Mouse (Mus musculus) ZHBTc4 (cell line): ENCODE measurements around the gene Zfp428.

Experiments used
- DNase-seq: peaks from one replicate; pipeline ENCODE4 v3.0.0-alpha.2; 2011; ENCODE audit warnings: low read depth, low spot score

The Zfp428 gene

GRCm38 (mm10) chr7:24480986-24481473 lies 25.8 kb upstream of the Zfp428 start:
- DNase-seq = no peak

- DNase-seq = peak; percentile 94
Measured at GRCm38 (mm10) chr7:24481474-24482207, 25.2 kb upstream of the Zfp428 start, which contains the start of gene Cadm4. TSS of gene Cadm4 (plus strand) at chr7:24482023.

DNA sequence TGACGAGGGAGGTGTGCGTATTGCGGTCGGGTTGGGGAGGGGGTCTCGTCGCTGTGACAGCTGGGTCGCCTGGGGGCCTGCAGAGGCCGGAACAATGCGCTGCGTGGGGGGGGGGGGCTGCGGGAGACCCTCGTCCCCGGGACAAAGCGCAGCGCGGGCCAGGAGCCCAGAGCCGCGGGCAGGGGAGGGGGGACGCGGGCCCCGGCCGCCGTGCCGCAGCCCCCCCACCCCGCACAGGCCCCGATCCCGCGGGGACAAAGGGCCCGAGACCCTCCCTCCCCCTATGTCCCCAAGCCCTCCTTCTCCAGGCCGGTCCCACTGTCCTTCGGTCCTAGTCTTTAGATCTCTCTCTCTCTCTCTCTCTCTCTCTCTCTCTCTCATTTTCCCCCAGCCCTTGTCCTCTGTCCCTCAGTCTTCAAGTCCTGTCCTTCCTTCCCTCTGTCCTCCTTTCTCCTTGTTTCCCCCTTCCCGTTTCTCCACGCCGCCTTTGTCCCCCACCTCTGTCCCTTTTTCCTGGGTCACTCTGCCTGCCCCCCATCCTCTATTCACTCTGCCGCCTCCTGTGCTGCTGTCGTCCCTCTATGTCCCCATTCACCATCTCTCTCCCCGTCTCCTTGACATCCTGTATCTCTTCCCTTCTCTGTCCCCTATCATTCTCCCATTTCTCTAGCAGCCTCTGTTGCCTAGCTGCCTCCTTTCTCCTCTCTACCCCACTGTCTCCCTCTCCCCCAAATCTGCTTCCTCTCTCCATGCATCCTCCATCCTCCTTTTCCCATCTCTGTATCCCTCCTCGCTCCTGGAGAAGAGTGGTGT lies 24.4 kb upstream of the Zfp428 start:
- no peak for DNase-seq

DNA sequence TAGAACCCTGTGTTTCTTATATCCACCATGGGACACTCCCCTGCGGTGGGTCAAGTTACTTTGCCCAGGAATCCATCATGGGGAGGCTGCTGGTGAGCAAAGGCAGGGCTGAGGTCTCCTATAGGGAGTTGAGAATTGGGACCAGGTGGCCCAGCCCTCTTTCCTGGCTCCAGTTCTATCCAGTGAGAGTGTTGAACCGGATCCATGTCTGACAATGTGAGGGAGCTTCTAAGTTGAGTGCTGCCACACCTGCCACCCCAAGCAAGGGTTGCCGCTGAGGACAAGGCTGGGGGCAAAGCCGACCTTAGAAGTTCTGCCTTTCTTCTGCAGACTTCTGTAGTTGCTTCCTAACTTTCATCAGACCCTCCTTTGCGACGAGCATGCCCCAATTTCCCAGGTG lies 23.5 kb upstream of the Zfp428 start:
- DNase-seq = peak; percentile 62

DNA sequence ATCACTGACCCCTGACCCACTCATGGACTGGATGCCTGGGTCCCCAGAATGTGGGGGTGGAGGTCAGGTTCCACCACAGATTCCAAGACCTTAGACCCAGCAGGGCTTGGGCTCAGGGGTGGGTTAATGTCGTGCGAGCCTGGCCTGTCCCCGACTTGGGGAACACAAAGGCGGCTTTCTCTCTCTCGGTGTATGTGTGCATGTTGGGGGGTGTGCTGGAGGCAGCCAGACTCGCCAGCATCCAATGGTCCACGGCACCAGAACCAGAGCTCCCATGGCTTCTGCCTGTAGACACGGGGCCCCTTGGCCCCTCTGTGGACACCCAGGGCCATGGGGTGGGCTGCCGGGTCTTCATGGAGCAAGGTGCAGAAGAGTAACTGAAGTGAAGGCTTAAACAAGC lies 21.3 kb upstream of the Zfp428 start:
- DNase-seq = no peak

GRCm38 (mm10) chr7:24486654-24487130 lies 20.1 kb upstream of the Zfp428 start:
- no peak for DNase-seq

- DNase-seq = no peak
Measured at GRCm38 (mm10) chr7:24487403-24487802, 19.4 kb upstream of the Zfp428 start.

- DNase-seq = no peak
Measured at GRCm38 (mm10) chr7:24488303-24488702, 18.5 kb upstream of the Zfp428 start.

- peak; percentile 92 for DNase-seq
Measured at GRCm38 (mm10) chr7:24499856-24500577, 6.8 kb upstream of the Zfp428 start.

GRCm38 (mm10) chr7:24500929-24501328 lies 5.9 kb upstream of the Zfp428 start:
- peak; percentile 88 for DNase-seq

GRCm38 (mm10) chr7:24501492-24501891 lies 5.3 kb upstream of the Zfp428 start:
- DNase-seq = peak; percentile 77

GRCm38 (mm10) chr7:24504004-24504403 lies 2.8 kb upstream of the Zfp428 start:
- no peak for DNase-seq

DNA sequence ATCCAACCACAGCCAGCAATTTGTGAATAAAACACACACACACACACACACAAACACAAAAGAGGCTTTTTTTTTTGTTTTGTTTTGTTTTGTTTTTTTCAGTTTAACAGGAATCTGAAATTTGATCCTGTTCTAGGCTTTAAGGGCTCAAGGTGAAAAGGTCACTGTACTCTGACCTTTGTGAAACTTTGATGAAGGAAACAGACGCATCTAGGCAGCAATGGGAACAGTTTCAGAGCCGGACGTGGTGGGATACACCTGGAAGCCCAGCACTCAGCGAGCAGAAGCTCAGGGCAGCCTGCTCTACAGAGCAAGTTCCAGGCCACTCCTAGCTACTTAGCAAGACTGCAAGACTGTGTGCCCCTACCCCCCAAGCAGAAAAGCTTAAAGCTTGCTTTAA lies 1.9 kb upstream of the Zfp428 start:
- DNase-seq = peak; percentile 78

DNA sequence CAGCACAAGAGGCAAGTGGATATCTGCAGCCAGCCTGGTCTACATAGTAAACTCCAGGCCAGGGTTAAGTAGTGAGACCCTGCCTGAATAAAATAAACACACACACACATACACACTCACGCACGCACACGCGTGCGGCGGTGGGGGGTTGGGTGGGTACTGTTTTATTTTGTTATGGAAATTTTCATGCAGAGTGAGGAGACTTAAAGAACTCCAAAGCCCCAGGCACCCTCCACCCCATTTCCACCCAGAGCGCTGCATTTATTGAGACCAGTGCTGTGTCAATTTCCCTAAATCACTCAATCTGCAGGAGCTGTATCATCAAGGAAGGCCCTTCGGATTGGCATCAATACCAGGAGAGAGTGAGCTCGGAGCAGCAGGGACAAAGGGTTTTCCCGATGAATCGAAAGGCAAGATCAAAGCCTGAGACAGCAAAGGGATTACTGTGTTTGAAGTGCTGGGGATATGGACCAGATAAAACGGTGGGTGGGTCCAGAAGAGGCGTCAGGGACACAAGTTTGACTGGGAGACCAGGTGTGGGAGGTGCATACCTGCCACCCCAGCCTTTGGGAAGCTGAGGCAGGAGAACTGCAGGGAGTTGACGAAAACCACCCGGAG lies 1.2 kb upstream of the Zfp428 start:
- DNase-seq = peak; percentile 75

DNA sequence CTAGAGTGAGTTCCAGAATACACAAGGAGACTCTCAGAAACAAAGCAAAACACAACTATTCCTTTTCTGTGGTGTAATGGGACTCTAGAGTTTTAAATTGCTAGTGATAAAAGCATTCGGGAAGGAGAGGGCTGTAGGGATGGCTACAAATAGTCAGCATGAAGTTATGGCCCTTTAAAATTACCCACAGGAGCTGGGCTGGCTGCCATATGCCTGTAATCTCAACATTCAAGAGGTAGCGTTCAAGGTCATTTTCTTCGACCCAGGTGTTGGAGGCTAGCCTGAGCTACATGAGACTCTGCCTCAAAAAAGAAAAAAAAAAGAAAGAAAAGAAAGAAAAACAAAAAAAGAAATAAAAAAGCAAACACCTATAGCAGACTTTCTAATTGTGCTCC lies 744 bp upstream of the Zfp428 start:
- no peak for DNase-seq

- no peak for DNase-seq
Measured at GRCm38 (mm10) chr7:24506476-24506837, 349 bp upstream of the Zfp428 start.

DNA sequence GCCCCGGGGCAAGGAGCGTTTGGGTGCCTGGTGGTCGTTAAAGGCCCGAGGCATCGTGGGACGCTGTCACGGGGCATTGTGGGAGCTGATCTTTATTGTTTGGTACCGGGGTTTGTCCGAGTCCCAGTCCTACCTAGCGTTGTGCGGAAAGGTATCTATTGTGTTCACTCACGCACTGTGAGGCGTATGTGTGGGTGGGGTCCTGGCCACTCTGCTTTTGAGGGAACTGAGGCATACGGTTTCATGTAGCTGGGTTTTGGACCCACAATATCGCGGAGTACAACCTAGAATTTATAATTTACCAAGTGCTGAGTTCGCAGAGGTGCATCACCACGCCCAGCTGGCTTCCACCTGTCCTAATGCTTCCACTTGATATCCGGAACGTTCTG lies 914 bp downstream of the Zfp428 start:
- DNase-seq = no peak

DNA sequence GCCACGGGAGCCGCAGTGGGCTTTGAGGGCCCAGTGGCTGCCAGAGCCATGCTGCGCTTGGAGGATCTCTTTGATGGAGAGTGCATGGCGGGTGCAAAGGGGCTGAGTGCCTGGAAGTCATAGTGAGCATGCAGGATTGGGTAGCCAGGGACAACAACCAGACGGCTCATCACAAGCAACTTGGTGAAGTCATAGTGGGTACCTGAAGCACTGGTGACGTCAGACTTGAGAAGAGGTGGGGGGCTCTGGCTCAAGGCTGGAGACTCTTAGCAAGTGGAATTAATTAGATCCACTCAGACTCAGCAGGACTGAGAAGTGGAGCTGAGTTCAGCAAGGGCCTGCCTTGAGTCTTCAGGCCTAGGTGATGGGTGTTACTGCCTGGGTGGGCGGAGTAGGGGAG lies 5.5 kb downstream of the Zfp428 start, which contains the start of gene AC161166.1:
Gene AC161166.1 (minus strand): TSS at position 101 of the 400 bp plus-strand sequence.
- DNase-seq = no peak

- DNase-seq = peak; percentile 90
Measured at GRCm38 (mm10) chr7:24516319-24516718, 9.5 kb downstream of the Zfp428 start.

DNA sequence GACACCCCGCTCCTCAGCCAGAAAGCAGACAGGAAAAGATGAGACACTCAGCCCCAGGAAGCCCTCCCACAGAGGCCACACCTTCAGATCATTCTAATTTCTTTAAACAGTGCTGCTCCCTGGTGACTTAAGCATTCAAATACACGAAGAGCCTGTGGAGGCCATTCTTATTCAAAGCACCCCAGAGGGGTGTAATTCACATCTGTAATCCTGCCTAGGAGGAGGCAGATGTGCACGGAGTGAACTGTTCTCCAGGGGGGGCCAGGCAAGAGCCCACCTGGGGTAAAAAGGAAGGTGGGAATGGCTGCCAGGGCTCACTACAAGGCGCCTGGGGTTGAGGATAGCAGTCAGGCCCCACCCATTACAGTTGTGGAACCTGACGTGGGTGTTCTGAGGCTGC lies 10.3 kb downstream of the Zfp428 start:
- peak; percentile 97 for DNase-seq

DNA sequence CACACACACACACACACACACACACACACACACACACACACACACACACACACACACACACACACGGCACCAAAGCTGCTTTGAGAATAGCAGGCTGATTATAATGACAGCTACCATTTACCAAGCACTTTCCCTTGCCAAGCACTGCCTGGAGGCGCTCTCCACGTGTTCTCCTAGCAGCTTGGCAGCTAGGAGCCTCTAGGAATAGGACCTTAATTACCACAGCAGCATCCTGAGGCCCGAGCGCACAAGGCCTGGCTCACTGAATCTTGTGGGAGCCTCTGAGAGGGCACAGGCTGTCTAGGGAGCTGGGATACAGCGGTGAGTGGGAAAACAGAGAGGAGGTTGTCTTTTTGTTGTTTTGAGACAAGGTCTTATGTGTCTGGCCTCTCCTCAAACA lies 10.8 kb downstream of the Zfp428 start:
- peak; percentile 56 for DNase-seq
